Mouse (Mus musculus) CH12.LX (cell line): ENCODE measurements around the gene Polr3c. TPM values are rescaled to one million over a fixed set of nuclear protein-coding genes. Genes with fewer than 3 reads are reported as not detected.

Experiments
- DNase-seq: peaks from one replicate; pipeline ENCODE4 v3.0.0-alpha.2; 2013; ENCODE audit errors: extremely low read depth
- H3K27ac ChIP-seq: 2 replicates; pipeline ENCODE4 v1.5.1; 2012; ENCODE audit warnings: low read depth, mild to moderate bottlenecking, control low read depth, moderate library complexity; ENCODE audit not compliant: insufficient read depth
- H3K27me3 ChIP-seq: replicated peaks from 2 replicates; pipeline ENCODE3; 2012; ENCODE audit warnings: inconsistent platforms
- H3K36me3 ChIP-seq, 2 experiments: replicated peaks in 1 of 2; 2 replicates each; pipeline versions ENCODE3 to v1.6.1; 2012; ENCODE audit warnings: inconsistent platforms in 1 of 2, low read length in 1 of 2, mild to moderate bottlenecking in 1 of 2, mixed read lengths in 1 of 2, moderate library complexity in 1 of 2; ENCODE audit not compliant: control insufficient read depth in 1 of 2, insufficient read depth in 1 of 2
- H3K4me1 ChIP-seq, 2 experiments: 2 replicates each; pipeline ENCODE4 v1.6.1; 2012; ENCODE audit warnings: inconsistent platforms in 1 of 2, moderate library complexity in 1 of 2; ENCODE audit not compliant: insufficient read depth in 2 of 2, control insufficient read depth in 1 of 2
- H3K4me2 ChIP-seq: 2 replicates; pipeline ENCODE4 v1.6.1; 2012; ENCODE audit warnings: low read depth, mild to moderate bottlenecking, control low read depth; ENCODE audit not compliant: poor library complexity, insufficient read depth, severe bottlenecking
- H3K4me3 ChIP-seq, 3 experiments: fragments of 150-350 bp in 1 of 3; sonication (generic) in 1 of 3; replicated peaks in 1 of 3; 2 replicates each; pipeline versions ENCODE3 to v1.5.1; 2011 to 2012; ENCODE audit warnings: low read depth in 2 of 3, low read length in 2 of 3, mild to moderate bottlenecking in 2 of 3, moderate library complexity in 2 of 3, control low read depth in 1 of 3, improper control_type of control experiment in 1 of 3, inconsistent platforms in 1 of 3, mixed read lengths in 1 of 3; ENCODE audit not compliant: poor library complexity in 1 of 3
- H3K79me2 ChIP-seq: replicated peaks from 2 replicates; pipeline ENCODE4 v1.6.1; 2012; ENCODE audit warnings: mild to moderate bottlenecking, moderate library complexity; ENCODE audit not compliant: control insufficient read depth, poor library complexity, insufficient read depth, severe bottlenecking; ENCODE audit errors: extremely low read depth
- H3K9ac ChIP-seq: 2 replicates; pipeline ENCODE4 v1.6.1; 2012; ENCODE audit warnings: low read depth, mild to moderate bottlenecking, control low read depth, moderate library complexity; ENCODE audit not compliant: insufficient read depth
- H3K9me3 ChIP-seq: replicated peaks from 2 replicates; pipeline ENCODE3; 2012; ENCODE audit warnings: low read length, inconsistent platforms, mixed read lengths
- CHD2 ChIP-seq: IDR thresholded peaks from 2 replicates; pipeline ENCODE4 v1.6.1; 2011; ENCODE audit warnings: low read length, improper control_type of control experiment
- CTCF ChIP-seq, 2 experiments: IDR thresholded peaks in 1 of 2; conservative IDR thresholded peaks in 1 of 2; 2 replicates each; pipeline ENCODE4 v1.5.1; 2011 to 2012; ENCODE audit warnings: low read depth in 2 of 2, low read length in 2 of 2, improper control_type of control experiment in 1 of 2, inconsistent platforms in 1 of 2, mild to moderate bottlenecking in 1 of 2, moderate library complexity in 1 of 2
- ELF1 ChIP-seq: IDR thresholded peaks from 2 replicates; pipeline ENCODE4 v1.6.1; 2014; ENCODE audit warnings: low read depth, mild to moderate bottlenecking, inconsistent platforms, low read length, improper control_type of control experiment
- EP300 ChIP-seq: IDR thresholded peaks from 2 replicates; pipeline ENCODE4 v1.6.1; 2011; ENCODE audit warnings: low read length, improper control_type of control experiment
- HCFC1 ChIP-seq: IDR thresholded peaks from 2 replicates; pipeline ENCODE4 v1.6.1; 2012; ENCODE audit warnings: low read depth, mild to moderate bottlenecking, inconsistent platforms, low read length, improper control_type of control experiment
- IRF4 ChIP-seq: IDR thresholded peaks from 2 replicates; pipeline ENCODE4 v1.6.1; 2014; ENCODE audit warnings: low read depth, mild to moderate bottlenecking, inconsistent platforms, low read length, improper control_type of control experiment
- JUND ChIP-seq: conservative IDR thresholded peaks from 2 replicates; pipeline ENCODE4 v1.6.1; 2011; ENCODE audit warnings: low read depth, low read length, improper control_type of control experiment
- MAFK ChIP-seq: IDR thresholded peaks from 2 replicates; pipeline ENCODE4 v1.6.1; 2011; ENCODE audit warnings: low read length, improper control_type of control experiment; ENCODE audit not compliant: insufficient replicate concordance
- MAX ChIP-seq: IDR thresholded peaks from 2 replicates; pipeline ENCODE4 v1.6.1; 2011; ENCODE audit warnings: low read length, improper control_type of control experiment
- MAZ ChIP-seq: IDR thresholded peaks from 2 replicates; pipeline ENCODE4 v1.6.1; 2012; ENCODE audit warnings: low read depth, mild to moderate bottlenecking, inconsistent platforms, low read length, improper control_type of control experiment, moderate library complexity
- MEF2A ChIP-seq: IDR thresholded peaks from 2 replicates; pipeline ENCODE4 v1.6.1; 2014; ENCODE audit warnings: low read depth, mild to moderate bottlenecking, inconsistent platforms, low read length, improper control_type of control experiment, borderline replicate concordance
- MYC ChIP-seq: IDR thresholded peaks from 2 replicates; pipeline ENCODE4 v1.6.1; 2011; ENCODE audit warnings: low read depth, mild to moderate bottlenecking, improper control_type of control experiment, low read length
- NELFE ChIP-seq: IDR thresholded peaks from 2 replicates; pipeline ENCODE4 v1.6.1; 2011; ENCODE audit warnings: low read depth, low read length, improper control_type of control experiment
- NRF1 ChIP-seq: IDR thresholded peaks from 2 replicates; pipeline ENCODE4 v1.6.1; 2014; ENCODE audit warnings: low read depth, mild to moderate bottlenecking, inconsistent platforms, low read length, improper control_type of control experiment, moderate library complexity
- POLR2AphosphoS2 ChIP-seq: IDR thresholded peaks from 2 replicates; pipeline ENCODE4 v1.6.1; 2011; ENCODE audit warnings: low read depth, low read length, improper control_type of control experiment
- RAD21 ChIP-seq: IDR thresholded peaks from 2 replicates; pipeline ENCODE4 v1.6.1; 2011; ENCODE audit warnings: low read depth, mild to moderate bottlenecking, low read length, improper control_type of control experiment, moderate library complexity
- SIN3A ChIP-seq: IDR thresholded peaks from 2 replicates; pipeline ENCODE4 v1.6.1; 2012; ENCODE audit warnings: low read length, improper control_type of control experiment, inconsistent platforms
- SMC3 ChIP-seq: IDR thresholded peaks from 2 replicates; pipeline ENCODE4 v1.6.1; 2011; ENCODE audit warnings: low read depth, low read length, improper control_type of control experiment
- TBP ChIP-seq: conservative IDR thresholded peaks from 2 replicates; pipeline ENCODE4 v1.6.1; 2011; ENCODE audit warnings: low read depth, low read length, improper control_type of control experiment
- ZKSCAN1 ChIP-seq: IDR thresholded peaks from 2 replicates; pipeline ENCODE4 v1.6.1; 2012; ENCODE audit warnings: low read depth, inconsistent platforms, low read length, improper control_type of control experiment, borderline replicate concordance
- dilution Hi-C: fragments of 300-500 bp; cut with MboI; formaldehyde crosslinking; loops from 2 replicates; pipeline ENCODE4 v1.14.3; 2020; ENCODE audit warnings: low sequenced_read_pairs; ENCODE audit not compliant: extremely low pct_unique_long_range_greater_than_20kb, extremely low pct_ligation_motif_present
- in situ Hi-C: fragments of 300-500 bp; cut with MboI; formaldehyde crosslinking; loops from 3 replicates; pipeline ENCODE4 v1.14.3; 2019; ENCODE audit warnings: low sequenced_read_pairs, low pct_ligation_motif_present, low pct_unique_long_range_greater_than_20kb, mixed read lengths
- polyA plus RNA-seq: library from polyadenylated mRNA; unstranded; fragments of >175 nt; gene quantifications from 2 replicates; pipeline ENCODE4 v1.2.1, GENCODE M21; 2012; ENCODE audit warnings: low read depth; ENCODE audit not compliant: insufficient read length
- total RNA-seq, 2 experiments: library from RNA; depleted of rRNA; stranded (reverse); fragments of 300-350 nt in 1 of 2; fragments of >200 nt in 1 of 2; gene quantifications; 2 replicates each; pipeline ENCODE4 v1.2.3; 2012 to 2014

Gene Polr3c
- total and polyA plus RNA-seq, 3 experiments = 18.1 to 78.3 (median 34.5) TPM

DNA sequence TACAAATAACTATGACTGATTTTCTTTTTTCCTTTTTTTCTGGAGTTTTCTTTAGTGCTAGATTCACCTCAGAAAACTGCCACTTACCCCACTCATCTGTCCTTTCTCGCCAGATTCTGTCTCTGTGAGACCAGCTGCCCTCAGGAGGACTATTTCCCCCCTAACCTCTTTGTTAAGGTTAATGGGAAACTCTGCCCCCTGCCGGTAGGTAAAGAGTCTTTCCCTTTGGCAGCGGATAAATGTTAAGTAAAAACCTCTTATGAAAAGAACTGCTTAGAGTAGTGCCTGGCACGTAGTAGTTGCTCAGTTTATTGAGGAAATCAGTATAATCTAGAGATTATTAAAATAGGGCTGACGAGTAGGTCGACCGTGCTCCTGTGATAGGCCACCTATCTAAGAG, 27.1 kb downstream of the Polr3c start:
- Histone ChIP-seq H3K4me1 (peaks cover 0 to 16% of the 10 kb centered on the region in 2 experiments; a peak in 2 of 4 replicates), H3K4me3 (no peak overlapping the region), H3K79me2 (peaks cover 4% of the 10 kb centered on the region), H3K27me3 (no peaks in the 10 kb centered on the region), H3K4me2 (no peak overlapping the region), H3K9me3 (peaks cover 12% of the 10 kb centered on the region), H3K27ac (no peak overlapping the region), H3K9ac (no peak overlapping the region), H3K36me3 (peaks cover 46 to 63% of the 10 kb centered on the region in 2 experiments)
- peak; percentile 68 for DNase-seq
- dilution Hi-C loops = no loop called here
- in situ Hi-C loops = loop anchor here (5.0 kb wide), 1 partner anchor 158 kb away; no protein-coding TSS in a partner anchor
- TF ChIP-seq CTCF (conservative IDR thresholded peaks at IDR 0.05 in 1 of 2, IDR thresholded peaks at IDR 0.05 in 1 of 2; ENCODE audit: low read depth in 2 of 2, low read length in 2 of 2) (peak; percentile 48 to 86; a peak in 2 of 4 replicates), POLR2AphosphoS2 (no peak), ZKSCAN1 (no peak), TBP (no peak), MEF2A (no peak), NRF1 (no peak), HCFC1 (no peak), IRF4 (no peak), CHD2 (no peak), SMC3 (peak; percentile 81), RAD21 (peak; percentile 65), MAX (no peak), NELFE (no peak)

DNA sequence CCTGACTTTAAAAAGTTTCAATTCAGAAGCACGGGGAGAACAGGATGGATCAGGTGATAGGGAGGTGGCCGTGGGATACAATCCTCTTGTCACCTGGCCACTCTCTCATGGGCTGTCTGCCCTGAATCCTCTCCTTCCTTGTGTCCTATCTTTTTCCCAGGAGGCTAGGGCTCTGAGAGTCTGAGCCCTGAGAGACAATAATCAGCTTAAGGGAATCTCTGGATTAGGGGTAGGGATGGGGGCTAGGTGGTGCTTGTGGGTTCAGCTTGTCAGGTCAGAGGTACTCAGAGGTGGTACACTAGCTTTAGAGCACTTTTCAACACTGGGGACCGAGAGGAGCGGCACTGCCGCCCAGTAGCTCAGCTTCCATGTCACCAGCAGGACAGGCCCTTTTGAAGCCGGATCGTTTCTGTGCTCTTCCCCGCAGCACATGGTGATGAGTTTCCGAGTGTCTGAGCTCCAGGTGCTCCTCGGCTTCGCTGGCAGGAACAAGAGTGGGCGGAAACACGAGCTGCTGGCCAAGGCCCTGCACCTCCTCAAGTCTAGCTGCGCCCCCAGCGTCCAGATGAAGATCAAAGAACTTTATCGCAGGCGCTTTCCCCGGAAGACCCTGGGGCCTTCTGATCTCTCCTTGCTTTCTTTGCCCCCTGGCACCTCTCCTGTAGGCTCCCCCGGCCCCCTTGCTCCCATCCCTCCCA, 28.3 kb downstream of the Polr3c start:
- TF ChIP-seq MYC (no peak), MAFK (no peak), MAZ (no peak), HCFC1 (no peak), RAD21 (no peak), EP300 (no peak), JUND (no peak), MAX (no peak), ELF1 (no peak), SIN3A (no peak), MEF2A (no peak), IRF4 (no peak)
- TF ChIP-seq, all 38 proteins: peak for 0
- Histone ChIP-seq H3K27ac (no peak overlapping the region), H3K79me2 (peaks cover 4% of the 10 kb centered on the region), H3K36me3 (peaks cover 35 to 51% of the 10 kb centered on the region in 2 experiments), H3K4me2 (no peak overlapping the region), H3K4me1 (peaks cover 0 to 23% of the 10 kb centered on the region in 2 experiments; a peak in 2 of 4 replicates), H3K9me3 (peaks cover 12% of the 10 kb centered on the region), H3K9ac (no peak overlapping the region), H3K4me3 (no peak overlapping the region), H3K27me3 (no peaks in the 10 kb centered on the region)
- no peak for DNase-seq
- in situ Hi-C loops (no loop called here), dilution Hi-C loops (no loop called here)
